Mouse (Mus musculus): ENCODE data around the gene Gpr89.

The Gpr89 gene

DNA sequence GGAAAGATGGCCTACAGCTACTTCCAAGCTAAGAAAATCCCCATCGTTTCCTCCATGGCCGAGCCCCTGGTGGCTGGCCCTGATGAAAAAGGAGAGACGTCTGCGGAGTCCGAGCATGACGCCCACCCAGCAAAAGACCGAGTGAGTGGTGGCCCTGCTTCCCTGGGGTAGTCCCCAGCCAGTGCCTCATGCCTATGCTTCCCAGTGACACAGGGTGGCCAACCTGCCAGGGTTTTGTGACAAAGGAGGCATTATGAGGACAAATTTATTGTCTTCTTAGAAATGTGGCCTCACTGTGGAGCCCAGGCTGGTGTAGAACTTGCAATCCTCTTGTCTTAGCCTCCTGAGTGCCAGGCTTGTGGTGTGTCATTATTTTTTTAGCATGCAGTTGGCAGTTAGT lies 36.1 kb downstream of the Gpr89 start:
- DNase-seq, result no peak

DNA sequence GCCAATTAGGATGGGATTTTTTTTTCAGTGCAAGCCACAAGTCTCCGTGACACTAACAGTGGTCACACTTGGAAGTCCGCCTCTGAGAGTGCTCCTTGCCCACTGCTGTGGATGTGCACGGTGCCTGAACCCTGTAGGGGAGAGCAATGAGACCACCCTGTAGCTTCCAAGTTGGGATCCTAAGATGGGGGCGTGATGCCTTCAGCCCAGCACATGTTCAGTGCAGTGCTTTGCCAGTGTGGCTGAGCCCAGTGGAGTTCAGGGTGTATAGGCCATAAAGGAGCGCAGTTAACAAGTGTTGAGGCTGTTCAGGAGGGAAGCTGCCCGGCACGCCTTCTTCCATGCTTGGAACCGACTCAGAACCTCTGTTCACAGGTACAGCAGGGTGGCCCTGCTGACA lies 36.6 kb downstream of the Gpr89 start:
- DNase-seq, result no peak

DNA sequence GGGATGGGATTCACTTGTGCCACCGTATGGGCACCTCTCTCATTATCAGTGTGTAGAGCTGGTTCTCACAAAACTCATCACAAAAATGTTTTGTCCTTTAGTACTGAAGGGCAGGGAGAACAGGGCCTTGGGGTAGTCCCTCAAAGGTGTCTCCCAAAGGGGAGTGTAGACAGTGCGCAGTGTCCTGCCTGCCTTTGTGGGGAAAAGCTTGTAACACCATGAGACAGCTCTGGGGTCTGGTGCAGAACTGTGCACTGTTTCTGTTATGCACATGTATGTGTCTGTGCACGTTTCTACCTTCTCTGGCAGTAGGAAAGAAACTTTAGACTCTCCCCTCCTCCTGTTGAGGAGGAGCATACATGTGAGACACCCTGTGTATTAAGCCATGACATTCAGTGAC lies 37.3 kb downstream of the Gpr89 start:
- no peak for DNase-seq

DNA sequence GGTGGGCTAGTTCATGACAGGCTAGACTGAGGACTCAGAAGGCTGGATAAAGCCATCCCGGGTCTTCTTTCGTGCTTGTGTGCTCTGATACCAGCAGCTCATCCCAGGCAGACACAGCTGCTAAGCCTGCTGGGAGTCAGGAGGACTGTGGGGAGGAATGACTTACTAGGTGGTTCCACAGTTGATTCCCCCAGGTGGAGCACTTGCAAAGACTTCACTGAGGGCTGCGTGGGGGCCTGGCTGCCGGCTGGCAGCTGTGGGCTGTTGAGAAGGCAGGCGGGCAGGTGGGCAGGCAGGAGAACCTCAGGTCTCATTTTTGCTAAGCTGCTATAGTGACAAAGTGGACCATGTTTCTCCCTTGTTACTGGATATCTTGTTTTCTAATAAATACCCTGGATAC lies 44.6 kb downstream of the Gpr89 start:
- DNase-seq, result no peak

DNA sequence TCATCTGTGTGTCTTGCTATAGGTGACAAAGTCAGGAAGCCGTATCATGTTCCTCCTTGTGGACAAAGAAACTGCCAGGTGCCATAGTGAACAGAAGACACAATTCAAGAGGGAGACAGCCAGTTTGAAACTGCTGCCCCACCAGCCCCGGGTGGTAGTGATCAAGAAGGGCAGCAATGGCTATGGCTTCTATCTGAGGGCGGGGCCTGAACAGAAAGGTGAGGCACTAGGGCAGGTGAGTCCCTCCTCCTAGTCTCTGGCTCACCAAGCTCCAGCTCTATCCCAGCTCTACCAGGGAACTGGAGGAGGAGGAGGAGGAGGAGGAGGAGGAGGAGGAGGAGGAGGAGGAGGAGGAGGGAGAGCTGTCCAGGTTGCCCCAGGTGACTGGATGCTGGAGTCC lies 49.3 kb downstream of the Gpr89 start:
- no peak for DNase-seq

DNA sequence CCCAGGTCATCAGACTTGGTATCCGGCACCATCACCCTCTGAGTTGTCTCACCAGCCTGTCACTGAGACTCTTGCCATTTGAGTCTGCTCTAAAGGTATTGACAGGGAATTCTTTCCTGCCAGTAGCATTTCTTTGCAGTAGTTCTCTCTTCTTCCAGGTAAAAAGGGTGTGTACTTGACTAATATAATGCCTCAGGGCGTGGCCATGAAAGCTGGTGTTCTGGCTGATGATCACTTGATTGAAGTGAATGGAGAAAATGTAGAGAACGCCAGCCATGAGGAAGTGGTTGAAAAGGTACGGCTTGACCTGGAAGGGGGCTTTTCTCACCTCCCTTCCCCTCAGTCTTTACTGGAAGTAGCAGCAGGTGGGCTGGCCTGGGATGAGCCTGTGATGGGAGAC lies 50.8 kb downstream of the Gpr89 start:
- DNase-seq, result no peak

DNA sequence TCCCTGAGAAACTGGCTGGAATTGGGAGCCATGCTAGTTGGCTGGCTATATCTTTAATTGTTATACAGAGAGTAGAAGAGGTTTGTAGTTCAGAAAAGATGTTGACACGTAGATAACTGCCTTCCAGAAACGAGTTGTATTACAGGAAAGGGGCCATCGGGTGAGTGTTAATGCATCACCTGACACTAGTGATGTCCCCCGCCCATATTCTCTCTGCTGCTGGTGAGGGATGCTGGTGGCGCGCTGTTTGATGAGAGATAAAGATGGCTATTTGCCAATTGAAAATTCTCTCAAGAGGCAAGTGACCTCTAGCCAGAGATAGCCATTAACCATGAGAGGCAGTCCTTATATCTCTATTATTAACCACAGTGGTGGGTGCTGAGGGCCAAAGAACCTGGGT lies 52.6 kb downstream of the Gpr89 start:
- DNase-seq, result no peak

DNA sequence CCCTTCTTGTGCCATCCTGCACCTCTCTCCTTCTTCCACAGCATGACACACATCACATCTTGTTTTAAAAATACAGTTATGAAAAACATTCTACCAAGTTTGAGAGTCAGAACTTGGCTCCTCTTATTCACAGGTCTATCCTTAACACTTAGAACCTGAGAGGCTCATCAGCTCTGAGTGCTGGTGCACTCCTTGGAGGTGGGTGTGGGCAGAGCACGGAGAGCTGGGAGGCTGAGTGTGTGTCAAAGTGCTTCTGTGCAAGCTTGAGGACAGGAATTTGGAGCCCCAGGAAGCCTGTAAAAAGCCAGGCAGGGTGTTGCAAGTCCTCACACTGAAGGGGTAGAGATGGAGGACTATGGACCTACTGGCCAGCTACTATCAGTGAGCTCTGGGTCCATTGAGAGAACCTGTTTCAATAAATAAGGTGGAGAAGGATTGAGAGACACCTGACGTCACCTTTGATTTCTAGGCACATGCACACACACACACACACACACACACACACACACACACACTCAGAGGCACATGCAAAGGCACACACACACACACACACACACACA lies 55.9 kb downstream of the Gpr89 start:
- no peak for DNase-seq

DNA sequence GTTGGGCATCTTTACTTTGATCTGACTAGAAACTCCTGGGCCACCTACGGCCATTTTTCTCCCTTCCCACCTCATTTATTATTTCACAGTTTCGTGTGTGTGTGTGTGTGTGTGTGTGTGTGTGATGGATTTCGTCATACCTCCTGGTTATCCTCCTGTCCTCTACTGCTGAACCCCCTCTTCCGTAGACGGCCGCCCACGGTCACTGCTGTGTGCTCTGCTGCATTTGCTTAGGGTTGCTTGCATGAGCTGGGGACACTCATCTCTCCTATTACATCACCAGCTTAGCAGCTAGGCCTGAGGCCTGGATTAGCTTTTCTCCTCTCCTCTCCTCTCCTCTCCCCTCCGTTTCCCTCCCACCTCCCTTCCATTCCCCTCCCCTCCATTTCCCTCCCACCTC lies 56.7 kb downstream of the Gpr89 start:
- DNase-seq, result peak; percentile 34

DNA sequence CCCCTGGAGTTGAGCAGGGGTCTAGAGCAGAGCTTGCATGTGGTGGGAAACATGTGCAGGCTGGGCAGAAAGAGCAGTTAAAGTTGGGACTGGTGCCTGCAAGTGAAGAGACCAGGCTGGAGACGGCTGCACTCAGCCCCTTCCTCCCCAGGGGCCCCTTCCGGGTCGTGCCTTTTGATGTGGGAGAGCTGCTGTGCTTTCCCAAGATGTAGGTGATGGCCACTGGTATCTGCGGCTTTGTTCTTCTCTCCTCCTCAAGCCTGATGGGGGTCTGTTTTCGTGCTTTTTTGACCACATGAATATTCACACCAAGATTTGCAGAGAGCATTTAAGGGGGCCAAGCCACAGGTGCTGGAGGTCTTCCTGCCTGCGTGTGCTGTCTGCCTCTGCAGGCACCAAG lies 57.5 kb downstream of the Gpr89 start:
- DNase-seq, result no peak

DNA sequence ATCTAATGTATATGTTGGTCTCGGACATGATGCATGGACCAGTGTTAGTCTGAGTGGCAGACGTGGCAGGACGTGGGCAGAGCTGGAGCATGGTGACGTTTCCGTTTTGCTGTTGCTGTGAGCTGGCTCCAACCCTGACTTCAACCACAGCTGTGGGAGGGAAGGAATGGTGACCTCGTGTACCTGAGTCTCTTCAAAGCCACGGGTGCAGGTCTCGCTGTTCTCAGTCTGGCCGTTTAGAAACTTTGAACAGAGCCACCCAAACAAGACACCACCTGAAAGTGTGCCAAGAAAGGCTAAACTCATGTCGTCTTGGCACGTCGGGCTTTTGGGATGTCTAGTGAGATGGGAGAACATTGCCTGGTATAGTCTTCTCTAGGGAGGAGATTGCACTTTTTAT lies 58.2 kb downstream of the Gpr89 start:
- DNase-seq, result no peak

DNA sequence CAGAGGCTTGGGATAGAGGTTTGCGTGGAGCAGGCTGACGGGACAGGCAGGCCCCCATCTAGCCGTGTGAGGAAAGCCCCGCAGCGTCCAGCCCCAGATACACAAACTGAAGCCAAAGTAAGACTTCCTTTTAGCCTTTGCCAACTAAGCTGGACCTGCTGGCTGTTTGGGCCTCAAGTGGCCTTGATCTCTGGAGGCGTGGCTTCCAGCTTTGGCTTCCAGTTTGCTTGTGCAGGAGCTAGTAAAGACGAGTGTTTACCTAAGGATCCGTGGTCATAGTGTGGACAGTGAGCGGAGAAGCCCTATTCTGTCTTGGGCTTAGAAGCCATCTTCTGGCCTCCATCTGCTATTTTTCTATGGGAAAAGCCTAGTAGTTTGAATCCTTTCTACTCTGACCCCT lies 59.3 kb downstream of the Gpr89 start:
- no peak for DNase-seq

DNA sequence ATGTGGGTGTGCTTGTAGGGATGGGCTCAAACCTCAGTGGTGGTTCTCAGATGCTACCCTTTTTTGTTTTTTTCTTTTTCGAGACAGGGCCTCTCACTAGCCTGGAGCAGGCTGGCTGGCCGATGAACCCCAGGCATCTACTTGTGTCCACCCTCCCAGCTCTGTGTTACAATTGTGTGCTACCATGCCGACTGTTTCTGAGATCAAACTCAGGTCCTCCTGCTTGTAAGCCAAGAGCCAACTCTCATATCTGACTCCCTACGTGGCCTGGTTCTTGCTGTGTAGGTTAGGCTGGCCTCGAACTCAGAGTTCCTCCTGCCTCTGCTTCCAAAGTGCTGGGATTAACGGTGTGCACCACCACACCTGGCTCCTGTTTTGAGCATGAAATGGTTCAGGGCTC lies 60.0 kb downstream of the Gpr89 start:
- DNase-seq, result no peak

DNA sequence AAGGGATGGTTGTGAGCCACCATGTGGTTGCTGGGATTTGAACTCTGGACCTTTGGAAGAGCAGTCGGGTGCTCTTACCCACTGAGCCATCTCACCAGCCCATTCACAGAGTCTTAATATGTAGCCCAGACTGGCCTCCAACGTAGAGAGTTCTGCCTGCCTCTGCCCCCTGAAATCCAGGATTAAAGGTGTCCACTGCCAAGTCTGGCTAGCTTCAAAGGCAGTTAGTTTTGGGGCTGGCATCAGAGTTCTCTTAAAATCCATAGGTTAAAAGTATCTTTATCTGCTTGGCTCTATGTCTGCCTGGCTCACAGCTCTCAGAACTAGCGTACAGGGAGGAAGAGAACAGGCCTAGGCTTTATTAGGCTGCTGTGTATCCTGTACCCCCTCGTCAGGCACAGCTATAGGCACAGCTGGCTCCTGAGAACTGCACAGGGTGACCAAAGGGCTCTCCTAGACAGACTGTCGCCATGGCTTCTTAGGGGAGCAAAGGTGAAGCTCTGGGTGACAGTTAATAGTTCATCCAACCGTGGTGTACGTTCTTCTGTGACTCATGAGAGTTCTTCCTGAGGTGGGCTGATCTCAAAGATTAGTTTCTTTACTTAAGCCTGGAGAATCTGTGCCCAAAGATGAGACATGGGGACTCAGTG lies 66.0 kb downstream of the Gpr89 start:
- no peak for DNase-seq

DNA sequence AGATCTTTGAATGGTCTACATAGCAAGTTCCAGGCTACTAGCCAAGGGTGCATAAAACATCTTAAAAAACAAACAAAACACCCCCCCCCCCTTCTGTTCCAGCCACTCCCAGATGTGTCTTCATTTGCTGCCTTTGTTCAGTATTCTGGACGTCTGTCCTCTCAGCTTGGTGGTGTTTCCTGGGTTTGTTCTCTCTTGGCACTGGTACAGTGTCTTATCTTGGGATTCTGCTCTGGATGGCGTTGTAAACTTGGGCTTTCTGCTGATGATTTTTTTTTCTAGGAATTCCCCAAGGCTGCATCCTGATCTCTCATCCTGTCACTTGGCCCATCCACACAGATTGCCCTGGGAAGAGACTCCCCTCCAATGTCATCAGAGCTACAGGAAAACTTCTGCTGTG lies 68.7 kb downstream of the Gpr89 start:
- no peak for DNase-seq

DNA sequence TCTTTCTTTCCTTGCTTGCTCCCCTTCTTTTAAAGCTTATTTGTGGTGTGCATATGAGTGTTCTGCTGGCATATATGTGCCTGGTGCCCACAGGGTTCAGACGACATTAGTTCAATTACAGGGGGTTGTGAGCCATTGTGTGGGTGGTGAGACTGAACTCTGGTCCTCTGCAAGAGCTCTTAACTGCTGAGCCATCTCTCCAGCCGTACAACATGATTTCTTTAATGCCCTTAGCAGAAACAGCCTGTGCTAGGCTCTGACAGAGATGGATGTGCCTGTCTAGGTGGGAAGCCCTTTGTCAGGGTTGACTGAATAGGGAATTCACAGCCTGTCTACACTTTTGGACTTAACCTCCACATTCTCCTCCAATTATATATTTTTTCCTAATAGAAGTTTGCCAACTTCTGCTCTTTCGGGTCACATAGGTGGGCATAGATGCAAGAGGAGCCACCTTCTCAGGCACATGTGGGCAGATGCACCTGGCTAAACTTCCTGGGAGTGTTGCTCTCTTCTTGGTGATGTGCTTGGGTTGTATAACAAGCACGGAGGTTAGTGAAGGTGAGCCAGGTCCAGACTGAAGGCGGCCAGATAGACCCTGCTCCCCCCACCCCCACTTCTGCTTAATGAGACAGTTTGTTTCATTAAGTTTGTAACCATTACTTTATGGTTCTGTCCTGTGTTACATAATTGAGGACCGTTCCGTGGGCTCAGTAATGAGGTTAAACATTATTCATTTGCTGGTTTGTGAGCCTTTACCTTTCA lies 70.4 kb downstream of the Gpr89 start:
- DNase-seq, result no peak

DNA sequence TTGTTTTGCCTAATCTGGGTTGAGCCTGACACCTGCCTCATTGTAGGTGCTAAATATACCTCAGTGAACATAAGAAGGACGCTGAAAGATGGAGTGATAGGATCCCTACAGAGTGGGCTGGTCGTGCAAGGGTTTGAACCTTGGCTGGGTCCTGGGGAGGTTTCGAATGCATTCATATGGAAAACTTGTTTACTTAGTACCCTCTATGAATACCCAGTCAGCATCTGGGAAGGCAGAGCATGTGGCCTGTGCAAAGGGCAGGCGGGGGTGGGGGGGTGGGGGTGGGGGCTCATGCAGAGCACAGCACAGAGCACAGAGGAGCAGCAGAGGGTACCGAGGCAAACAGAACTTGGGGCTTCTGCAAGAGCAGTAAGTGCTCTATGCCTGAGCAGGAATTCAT lies 72.2 kb downstream of the Gpr89 start:
- DNase-seq, result no peak

DNA sequence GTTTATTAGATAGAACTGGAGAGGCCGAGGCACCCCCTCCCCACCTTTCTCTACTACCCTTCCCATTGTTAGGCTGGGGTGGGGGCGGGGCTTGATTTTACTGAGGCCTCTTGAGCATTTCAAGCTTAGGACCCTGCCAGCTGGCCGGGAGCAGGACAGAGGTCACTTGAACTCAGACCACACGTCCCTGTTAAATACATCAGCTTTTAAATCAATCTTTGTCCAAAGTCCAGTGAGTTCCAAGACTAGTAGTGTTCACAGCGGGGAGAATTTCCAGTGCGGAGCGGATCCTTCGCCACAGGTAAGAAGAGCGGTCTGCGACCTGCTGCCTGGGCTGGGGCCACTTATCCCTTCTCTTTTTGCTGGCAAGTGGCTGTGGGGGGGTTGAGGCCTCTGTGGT lies 75.3 kb downstream of the Gpr89 start:
- DNase-seq, result no peak

DNA sequence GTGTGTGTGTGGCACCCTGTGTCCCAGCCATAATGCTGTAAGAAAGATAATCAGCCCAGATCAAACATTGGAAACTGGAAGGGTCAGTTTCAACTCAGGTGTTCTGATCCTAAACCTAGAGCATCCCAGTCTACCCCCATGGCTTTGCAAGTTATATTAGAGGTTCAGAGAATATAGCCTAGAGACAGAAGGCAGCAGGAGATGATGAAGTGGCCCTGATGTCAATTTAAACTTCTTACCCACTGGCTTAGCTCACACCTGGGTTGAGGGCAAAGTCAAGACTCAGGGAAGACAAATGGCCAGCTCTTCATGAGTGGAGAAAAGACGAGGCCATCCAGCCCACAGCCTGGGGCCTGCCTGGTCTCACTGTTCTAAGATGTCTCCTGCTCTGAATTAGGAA lies 76.2 kb downstream of the Gpr89 start, which contains the start of the genes Pdzk1 and Cd160:
Pdzk1 (plus strand) TSS at position 301 of the 400 bp plus-strand sequence.
Cd160 (minus strand) TSS at position 368 of the 400 bp plus-strand sequence.
- no peak for DNase-seq

DNA sequence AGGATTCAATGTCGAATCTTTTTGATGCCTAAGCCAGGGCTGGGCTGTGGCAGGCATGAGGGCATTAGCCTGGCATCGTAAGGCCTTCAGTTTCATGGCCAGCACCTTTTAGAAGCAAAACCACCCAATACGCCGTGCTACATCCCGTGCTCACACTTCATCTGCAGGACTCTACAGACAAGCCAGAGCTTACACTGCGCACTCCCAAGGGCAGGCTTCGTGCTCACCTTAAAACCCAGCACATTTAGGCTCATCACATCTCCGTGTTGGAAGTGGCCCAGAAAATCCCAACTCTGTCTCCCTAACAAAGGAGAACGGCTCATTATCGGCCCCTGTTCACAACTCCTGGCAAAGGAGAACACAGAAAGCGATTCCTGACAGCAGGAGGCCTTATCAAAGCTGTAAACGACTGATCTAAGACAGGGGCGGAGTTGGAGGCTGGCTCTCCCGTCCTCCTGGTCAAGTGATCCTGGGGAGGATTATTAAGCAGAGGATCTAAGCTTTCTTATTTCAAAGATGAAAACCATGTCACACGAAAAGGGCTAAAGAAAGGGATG lies 76.8 kb downstream of the Gpr89 start:
- DNase-seq, result no peak

DNA sequence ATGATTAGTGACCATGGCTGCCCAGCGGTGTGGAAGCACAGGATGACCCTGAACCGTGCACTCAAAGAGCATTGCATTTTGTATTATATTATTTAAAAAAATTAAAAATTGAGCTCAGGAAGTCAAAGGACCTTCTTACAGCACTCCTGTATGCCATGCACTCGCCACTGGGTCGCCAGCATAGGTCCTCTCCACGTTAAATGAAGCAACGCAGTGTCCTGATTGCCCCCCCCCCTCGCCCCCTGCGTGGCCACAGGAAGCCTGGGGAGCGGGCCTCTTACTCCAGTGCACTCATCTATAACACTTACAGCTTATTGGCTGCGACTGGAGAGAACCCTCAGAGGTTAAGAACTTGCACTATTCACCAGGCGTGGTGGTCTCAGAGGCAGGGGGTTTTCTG lies 79.9 kb downstream of the Gpr89 start:
- no peak for DNase-seq

DNA sequence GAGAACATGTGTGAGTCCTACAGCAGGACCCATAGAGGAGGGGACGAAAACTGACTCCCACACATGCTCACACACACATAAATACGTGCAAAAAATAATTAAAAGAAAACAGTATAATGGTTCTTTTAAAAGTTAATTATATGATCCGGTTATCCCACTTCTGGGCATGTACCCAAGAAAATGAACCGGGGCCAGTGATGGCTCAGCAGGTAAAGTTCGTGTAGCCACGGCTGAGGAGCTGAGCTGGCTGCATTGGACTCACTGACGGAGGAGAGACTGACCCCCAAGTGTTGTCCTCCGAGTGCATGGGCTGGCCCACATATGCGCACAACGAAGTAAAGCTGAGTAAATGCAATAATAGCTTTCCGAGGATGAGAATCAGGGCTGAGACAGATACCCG lies 80.5 kb downstream of the Gpr89 start:
- no peak for DNase-seq

DNA sequence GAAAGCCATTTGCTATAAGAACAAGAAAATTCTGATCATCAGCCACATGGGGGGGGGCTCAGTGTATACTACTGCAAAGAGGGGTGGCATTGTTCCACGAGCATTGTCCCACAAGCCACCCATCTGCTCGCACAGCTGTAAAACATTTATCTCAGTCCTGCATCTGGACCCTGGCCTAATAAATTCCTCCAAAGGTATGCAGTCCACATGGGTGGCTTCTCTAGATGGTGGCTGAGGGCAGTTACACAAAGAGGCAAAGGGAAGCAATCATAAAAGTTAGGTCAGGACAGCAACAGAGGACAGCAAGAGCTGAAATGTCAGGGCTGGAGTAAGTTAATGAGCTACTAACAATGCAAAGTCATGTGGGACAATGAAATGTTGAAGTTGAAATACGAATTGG lies 81.4 kb downstream of the Gpr89 start:
- DNase-seq, result no peak

DNA sequence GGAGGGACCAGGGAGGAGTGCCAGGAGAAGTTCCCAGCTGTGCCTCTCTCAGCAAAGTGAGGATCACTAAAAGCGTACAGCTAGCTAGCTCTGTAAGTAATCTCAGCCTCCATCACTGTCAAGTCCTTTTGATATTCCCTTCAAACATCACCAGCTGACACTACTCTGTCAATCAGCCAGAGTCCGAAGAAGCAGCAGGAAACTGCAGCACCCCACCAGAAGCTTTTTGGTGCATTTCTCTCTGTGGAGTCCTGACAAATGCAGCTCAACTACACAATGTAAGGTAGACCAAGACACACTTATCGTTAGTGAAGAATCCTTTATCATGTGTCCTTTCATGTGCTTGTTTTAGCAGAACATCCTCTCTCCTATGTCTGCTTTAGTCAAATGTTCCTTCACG lies 83.6 kb downstream of the Gpr89 start:
- DNase-seq, result no peak
